Mouse (Mus musculus): ENCODE results near the gene Skap1.

Gene Skap1

GRCm38 (mm10) chr11:96463986-96464715 lies at the start of gene Skap1:
Gene Skap1, plus strand, starts transcription at chr11:96464593.
- no peak for DNase-seq (ENCODE audit: low spot score in 2 of 2)

DNA sequence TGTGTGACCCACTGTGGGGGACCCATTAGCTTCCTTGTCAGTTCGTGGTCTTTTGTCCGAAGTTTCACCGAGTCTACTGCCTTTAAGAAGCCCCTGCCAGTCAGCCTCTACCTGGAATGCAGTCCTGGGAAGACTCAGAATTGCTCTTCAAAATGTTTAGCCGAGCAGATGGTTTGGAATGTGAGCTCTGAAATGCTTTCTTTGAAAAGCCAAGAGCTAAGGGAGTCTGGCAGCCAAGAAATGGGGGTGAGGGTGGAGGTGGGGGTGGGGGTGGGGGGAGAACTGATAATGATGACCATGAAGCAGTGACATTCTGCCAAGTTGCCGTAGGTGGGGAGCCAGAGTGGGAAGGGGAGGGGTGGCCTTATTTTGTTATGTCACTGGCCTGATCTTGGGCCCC lies 43.3 kb upstream of the Skap1 start:
- DNase-seq (ENCODE audit: low spot score in 2 of 2), result no peak

GRCm38 (mm10) chr11:96421517-96422265 lies 42.7 kb upstream of the Skap1 start:
- no peak for DNase-seq (ENCODE audit: low spot score in 2 of 2)

- DNase-seq (ENCODE audit: low spot score in 2 of 2), result no peak
These were observed 39.2 kb upstream of the Skap1 start for GRCm38 (mm10) chr11:96425193-96425592.

- no peak for DNase-seq (ENCODE audit: low spot score in 2 of 2)
These were observed 38.2 kb upstream of the Skap1 start for GRCm38 (mm10) chr11:96426191-96426590.

GRCm38 (mm10) chr11:96426805-96427204 lies 37.6 kb upstream of the Skap1 start:
- DNase-seq (ENCODE audit: low spot score in 2 of 2), result no peak

DNA sequence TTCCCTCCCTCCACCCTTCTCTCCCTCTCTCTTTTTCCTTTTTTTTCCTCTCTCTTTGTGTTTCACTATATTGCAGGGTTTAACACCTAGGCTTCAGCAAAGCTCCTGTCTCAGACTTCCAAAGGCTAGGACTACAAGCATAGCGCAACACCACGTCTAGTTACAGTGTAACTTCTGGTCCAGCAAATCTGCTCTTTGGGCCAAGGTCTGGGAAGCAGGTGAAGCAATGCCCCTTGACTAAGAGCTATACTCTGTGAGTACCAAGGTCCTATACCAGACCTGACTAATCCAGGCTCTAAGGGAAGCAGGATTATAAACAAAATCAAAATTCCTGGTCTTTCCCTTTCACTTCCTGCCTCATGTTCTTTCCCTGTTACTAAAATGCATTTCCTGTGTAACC lies 35.3 kb upstream of the Skap1 start:
- DNase-seq (ENCODE audit: low spot score in 2 of 2), result no peak

- no peak for DNase-seq (ENCODE audit: low spot score in 2 of 2)
These were observed 34.5 kb upstream of the Skap1 start for GRCm38 (mm10) chr11:96429891-96430290.

DNA sequence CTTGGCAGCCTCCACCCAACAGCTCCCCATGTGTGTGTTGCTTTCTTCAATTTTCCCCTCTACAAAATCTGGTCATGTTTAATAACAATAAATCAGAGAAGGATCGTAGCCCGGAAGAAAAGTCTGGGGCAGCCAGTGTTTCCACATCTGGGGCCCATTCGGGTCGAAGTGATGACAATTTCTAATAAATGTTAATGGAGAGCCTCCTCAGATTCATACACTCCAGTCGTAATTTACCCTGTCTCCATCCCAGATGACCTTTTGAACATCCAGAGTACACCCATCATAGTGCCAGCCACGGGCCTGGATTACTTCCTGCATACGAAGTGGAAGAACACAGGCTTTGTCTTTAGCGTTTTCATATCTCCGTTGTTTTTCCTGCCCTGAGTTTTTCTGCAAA lies 32.5 kb upstream of the Skap1 start:
- DNase-seq (ENCODE audit: low spot score in 2 of 2), result no peak

- no peak for DNase-seq (ENCODE audit: low spot score in 2 of 2)
These were observed 29.5 kb upstream of the Skap1 start for GRCm38 (mm10) chr11:96434888-96435287.

DNA sequence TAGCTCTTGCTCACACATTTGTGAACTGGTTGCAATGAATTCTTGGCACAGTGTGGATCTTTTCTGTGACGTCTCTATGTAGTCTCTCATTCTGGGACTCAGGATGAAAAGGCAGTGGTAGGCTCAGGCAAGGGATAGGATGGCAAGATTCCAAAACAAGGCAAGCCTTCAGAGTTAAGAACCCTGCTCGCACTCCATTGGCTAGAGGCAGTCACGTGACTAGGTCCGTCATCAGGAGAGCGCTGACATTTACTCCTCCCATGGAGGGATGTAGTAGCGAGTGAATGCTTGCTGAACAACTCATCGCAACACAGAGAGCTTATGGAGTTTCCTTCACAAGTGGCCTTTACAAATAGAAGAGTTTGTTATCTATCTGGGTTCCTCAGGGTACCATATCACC lies 27.9 kb upstream of the Skap1 start:
- DNase-seq (ENCODE audit: low spot score in 2 of 2), result no peak

DNA sequence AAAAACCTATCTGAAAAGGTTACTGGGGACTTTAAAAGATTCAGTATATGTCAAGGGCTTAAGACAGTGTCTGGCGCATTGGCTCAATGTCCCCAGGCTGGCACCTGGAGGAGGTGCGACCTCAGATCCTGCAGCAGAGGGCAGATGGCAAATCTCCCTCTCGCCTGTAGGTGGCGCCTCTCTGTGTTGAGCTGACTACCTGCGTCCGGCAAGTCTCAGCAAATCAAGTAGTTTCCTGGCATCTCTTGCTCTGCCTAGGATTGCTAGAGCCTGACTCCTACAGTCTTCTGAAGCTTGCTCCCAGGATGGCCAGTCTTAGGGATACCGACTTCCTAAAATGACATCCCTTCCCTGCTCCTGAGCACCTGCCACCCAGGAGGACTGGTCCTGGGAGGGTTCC lies 25.6 kb upstream of the Skap1 start:
- DNase-seq (ENCODE audit: low spot score in 2 of 2), result peak; percentile 6 to 13

- DNase-seq (ENCODE audit: low spot score in 2 of 2), result no peak
These were observed 22.7 kb upstream of the Skap1 start for GRCm38 (mm10) chr11:96441546-96442185.

- no peak for DNase-seq (ENCODE audit: low spot score in 2 of 2)
These were observed 21.9 kb upstream of the Skap1 start for GRCm38 (mm10) chr11:96442468-96442867.

- no peak for DNase-seq (ENCODE audit: low spot score in 2 of 2)
These were observed 16.5 kb upstream of the Skap1 start for GRCm38 (mm10) chr11:96447931-96448330.

DNA sequence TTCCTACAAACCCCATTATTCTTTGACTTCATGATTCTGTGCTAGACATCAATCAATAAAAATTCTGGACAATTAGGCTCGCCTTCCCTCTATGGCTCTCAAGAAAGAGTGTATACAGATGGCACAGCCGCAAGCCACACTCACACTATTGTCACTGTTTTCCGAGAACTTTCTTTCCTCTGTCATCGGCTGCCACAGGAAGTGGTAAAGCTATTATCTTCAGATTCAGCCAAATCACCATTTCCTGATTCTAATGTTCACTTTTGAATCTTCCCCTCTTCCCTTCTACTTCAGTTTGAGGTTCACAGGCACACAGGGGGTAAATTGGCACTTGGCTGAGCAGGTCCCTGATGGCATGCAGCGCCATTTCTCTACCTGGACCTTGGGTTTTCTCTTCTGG lies 9.3 kb upstream of the Skap1 start:
- no peak for DNase-seq (ENCODE audit: low spot score in 2 of 2)

DNA sequence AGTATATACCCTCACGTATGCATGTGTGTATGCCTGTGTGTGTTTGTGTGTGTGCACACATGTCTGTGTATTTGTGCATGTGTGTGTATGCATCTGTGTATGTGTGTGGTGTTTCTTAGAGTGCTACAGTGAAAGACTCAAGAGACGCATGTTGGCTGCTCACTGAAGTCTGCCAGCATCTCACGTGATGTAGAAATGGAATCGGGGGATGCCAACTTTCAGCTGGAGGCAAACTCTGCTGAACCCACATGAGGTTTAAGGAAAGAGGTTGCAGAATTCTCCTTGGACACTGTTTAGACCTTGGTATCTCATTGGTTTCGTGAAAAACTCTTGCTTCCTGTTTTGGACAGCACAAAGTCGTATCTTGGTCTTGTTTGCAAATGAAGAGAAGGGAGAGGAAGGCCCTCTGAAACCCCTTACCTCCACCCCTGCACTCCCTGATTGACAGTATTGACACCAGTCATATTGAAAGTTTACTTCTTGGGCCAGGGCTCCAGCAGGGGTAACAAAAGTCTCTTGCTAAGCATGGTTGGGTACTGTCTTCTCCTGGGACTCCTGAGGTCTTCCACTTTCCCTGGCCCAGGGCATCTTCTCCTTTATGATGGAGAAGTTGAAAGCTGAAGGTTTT lies 8.6 kb upstream of the Skap1 start:
- DNase-seq (ENCODE audit: low spot score in 2 of 2), result no peak

DNA sequence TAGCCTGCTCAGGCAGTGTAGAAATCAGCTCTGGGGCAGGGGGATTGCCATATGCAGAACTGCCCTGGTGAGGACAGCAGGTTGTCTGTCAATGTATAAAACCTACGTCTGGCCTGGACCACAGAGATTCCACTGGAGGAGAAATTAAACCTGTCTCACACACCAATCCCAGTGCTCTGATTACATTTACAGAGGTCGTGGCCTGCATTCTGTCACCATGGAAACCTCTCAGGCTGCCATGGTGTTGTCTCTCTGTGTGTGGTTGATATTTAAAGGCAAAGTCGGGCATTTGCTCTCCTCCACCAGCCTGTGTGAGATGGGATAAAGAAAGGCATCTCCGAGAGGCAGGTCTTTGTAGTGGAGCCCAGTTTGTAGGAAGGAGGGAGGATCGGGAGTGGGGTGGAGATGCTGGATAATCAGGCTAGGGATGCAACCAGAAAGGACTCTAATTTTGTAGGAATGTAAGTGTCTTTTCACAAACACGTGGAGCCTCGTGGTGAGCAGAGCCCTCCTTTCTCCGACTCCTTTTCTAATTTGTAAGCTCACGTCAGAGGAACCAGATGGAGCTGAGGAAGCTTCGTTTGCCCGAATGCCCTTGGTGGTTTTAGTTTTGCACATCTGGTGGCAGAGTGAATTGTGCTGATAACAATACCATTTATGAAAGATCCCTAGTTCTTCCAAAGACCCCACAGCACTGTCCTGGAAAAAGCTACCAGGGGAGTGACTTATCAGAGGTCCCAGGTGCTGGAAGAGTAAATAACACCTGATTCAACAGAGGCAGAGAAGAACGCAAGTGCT lies 7.7 kb upstream of the Skap1 start:
- DNase-seq (ENCODE audit: low spot score in 2 of 2), result no peak

- DNase-seq (ENCODE audit: low spot score in 2 of 2), result no peak
These were observed 2.6 kb upstream of the Skap1 start for GRCm38 (mm10) chr11:96461766-96462165.

DNA sequence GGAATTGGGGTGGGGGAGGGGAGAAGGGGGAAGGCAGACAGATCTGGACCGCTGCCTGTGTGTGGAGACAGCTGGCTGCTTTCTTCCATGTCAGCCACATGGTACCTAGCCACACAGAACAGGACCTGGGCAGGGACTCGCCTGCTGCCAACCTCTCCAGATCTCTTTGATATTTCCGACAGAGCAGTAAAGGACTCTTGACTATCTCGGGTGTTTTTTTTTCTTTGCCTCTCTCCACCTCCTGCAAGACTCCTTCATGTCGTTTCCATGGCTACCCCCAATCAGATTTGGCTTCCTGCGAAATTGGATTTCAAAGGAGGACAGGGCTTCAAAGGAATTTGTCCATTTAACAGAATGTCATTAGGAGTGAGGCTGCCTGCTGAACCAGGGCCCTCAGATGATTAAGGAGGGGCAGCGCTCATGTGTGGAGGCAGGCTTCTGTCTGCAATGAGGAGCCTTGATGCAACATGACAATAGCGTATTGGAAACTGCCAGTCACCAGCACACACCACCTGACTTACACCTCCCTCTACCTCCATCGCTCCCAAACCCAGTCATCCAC lies 2.1 kb upstream of the Skap1 start:
- no peak for DNase-seq (ENCODE audit: low spot score in 2 of 2)

DNA sequence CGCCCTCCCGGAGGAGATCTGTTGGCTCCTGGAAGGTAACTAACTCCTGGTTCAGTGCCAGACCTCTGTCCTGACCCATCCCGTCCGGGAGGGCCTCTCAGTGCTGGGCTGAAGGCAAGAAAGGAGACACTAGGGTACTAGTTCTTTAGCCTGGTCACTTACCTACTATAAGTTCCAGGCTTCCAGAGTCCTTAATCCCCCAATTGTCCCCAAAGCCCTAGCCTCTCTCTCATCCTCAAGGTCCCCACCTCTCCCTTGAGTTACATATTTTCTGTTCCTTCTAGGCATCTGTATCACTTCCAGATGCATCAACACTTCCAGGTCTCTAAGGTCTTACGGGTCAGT lies 295 bp downstream of the Skap1 start:
- DNase-seq (ENCODE audit: low spot score in 2 of 2), result no peak

Measured in heart, adult 9 months (tissue).